Mouse (Mus musculus): ENCODE data around the gene Enpp1.

DNA sequence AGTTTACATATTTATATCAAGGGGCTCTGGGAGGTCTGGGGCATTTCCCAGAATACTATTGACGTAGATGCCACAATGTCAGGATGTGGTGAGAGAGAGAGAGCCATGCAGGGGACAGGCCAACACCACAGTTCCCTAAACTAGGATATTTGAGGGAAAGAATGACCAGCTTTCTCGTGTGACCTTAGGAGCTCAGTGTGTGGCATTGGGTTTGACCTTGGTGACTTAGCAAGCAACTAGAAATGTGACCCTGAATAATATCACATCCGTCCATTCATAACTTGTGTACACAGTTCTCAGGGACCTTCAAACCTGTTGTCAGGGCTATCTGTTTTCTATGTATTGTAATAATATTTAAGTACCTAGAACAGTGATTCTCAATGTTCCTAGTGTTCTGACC, 102.8 kb downstream of the Enpp1 start:
- TF ChIP-seq POLR2A (IDR thresholded peaks at IDR 0.05; ENCODE audit: insufficient read depth, low read depth, low read length), result no peak
- TF ChIP-seq CTCF (IDR thresholded peaks at IDR 0.05; ENCODE audit: insufficient read depth, low read depth, low read length), result no peak
